Mouse (Mus musculus): ENCODE results near the gene Fam83g.
"Not testable (repeated sequence)": the region's sequence is repeated elsewhere in the genome, so short reads cannot be mapped to it uniquely, and the experiment has no call there.

The Fam83g gene

DNA sequence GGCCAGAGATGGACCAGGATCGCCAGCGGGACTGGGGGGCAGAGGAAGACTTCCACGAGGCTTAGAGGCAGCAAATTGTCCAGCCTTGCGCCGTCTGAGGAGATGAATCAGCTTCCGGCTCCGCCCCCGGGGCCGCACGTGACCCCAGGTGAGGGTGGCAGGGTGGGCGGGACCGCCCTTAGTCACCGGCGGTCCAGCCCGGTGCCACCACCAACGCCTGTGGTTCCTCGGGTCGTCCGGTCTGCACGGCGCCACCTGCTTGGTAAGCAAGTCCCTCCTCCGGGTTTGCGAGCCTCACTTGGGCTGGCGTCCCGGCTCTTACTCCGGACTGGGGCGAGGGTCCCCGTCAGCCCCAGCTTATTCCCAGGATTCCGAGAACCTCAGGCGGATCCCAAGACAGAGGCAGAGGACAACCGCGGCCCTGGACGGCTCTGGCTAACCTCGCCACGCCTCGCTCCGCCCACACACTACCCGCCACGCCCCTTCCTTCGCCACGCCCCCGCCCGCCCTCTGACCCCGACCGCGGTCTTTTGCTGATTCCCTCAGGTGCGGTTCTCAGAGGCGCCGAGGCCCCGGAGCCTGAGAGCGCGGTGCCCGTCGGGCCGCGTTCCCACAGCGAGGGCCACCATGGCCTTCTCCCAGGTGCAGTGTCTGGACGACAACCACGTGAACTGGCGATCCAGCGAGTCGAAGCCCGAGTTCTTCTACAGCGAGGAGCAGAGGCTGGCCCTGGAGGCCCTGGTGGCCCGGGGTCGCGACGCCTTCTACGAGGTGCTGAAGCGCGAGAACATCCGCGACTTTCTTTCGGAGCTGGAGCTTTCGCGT is at the start of gene Fam83g:
Gene Fam83g (plus strand): TSS at position 185 of the 825 bp plus-strand sequence.
- ATAC-seq (ENCODE audit: insufficient number of reproducible peaks, low FRiP score, low TSS enrichment): no peak

DNA sequence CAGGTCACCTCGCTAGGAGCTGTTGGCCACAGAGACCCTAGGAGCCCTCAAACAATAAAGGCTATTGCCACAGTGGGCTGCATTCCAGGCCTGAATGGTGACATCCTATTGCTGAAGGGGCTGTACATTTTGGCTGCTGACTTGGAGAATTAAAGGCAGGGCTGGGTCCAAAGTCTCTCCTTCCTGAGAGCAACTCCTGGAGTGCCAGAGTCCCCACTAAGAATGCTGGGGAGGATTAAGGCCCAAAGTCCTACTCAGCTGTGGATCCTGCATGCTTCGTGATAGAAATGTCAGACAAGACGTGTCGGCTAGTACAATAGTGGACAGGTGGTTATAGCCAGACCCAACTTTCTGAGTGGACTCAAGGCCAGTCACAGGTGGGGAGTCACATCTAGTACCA is 47.6 kb upstream of the Fam83g start:
- ATAC-seq (ENCODE audit: insufficient number of reproducible peaks, low FRiP score, low TSS enrichment): not testable (repeated sequence)

DNA sequence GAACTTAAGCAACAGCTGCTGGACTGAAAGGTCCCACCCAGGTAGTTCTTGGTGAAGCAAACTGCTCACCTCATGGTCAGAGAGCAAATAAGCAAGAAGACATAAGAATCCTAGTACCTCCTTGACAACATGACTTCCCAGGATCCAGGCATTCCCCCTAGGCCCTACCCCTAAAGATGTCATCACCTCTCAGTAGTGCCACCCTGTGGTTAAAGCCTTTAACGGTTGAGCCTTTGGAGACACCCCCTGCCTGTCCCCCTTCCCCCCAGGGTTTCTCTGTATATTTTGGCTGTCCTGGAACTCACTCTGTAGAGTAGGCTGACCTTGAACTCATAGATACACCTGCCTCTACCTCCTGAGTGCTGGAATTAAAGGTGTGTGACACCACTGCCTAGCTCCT is 46.5 kb upstream of the Fam83g start:
- ATAC-seq (ENCODE audit: insufficient number of reproducible peaks, low FRiP score, low TSS enrichment): no peak

DNA sequence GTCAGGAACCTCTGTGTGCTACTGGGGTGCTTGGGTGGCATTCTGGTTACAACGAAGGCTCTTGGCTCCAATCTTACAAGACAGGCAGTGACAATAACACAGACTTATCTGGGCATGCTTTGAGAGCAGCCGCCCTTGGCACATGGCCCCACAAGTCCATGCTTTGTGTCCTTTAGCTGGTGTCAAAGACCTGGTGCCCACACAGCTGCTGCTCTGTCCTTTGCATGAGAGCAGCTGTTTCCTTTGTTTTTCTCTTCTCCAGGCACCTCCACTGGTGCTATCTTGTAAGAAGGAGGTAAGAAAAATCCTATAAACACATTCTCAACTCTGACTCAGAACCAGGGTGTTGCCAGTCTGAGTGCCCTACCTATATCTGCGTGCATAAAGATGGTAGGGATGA is 46.0 kb upstream of the Fam83g start:
- ATAC-seq (ENCODE audit: insufficient number of reproducible peaks, low FRiP score, low TSS enrichment): no peak

DNA sequence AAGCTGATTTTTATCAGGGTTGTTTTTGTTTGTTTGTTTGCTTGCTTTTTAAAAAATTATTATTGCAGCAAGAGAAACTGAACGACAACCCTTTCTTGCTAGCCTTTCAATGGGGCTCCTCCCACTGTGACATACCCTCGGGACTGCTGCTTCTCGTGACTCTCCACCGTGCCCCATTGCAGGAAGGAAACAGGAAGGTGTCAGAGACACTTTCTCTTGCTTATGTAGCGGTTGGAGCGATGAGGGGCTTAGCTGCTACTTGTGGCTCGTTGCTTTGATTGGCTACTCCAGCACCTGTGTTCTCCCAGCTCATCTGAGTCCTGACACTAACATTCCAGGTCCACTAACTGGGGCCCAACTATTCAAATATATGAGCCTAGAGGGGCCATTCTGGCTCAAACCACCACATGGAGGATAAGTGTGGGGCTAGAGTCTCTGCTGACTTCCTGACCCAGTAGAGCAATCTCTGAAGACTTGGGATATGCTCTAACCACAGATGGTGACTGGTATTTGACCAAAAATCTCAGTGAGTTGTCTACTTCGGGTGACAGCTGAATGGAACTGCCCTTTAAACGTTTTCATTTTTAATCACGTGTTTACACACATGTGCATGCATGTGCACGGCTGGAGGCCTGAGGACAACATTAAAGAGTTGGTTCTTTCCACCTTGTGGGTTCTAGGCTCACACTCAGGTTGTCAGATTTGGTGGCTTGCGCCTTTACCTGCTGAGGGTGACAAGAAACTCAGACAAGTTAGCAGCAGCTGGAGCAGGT is 44.9 kb upstream of the Fam83g start:
- no peak for ATAC-seq (ENCODE audit: insufficient number of reproducible peaks, low FRiP score, low TSS enrichment)

DNA sequence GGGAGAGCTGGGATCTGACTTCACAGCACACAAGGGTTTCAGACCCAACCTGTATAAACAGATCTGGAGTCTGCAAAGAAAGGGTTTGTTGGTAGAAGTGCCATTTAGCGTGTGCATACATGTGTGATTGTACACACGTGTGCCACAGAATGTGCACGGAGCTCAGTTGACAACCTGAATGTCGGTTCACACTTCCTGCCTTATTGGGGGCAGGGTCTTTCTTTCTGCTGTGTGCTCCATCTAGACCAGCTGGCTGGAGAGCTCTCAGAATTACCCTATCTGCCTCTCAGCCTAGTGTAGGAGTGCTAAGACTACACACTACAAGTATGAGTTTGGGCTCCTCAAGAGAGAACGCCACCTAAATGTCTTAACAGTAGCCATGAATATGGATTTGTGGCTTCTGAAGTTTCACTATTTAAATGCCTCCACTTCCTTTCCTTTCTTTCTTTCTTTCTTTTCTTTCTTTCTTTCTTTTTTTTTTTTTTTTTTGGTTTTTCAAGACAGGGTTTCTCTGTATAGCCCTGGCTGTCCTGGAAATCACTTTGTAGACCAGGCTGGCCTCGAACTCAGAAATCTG is 44.2 kb upstream of the Fam83g start:
- no peak for ATAC-seq (ENCODE audit: insufficient number of reproducible peaks, low FRiP score, low TSS enrichment)

DNA sequence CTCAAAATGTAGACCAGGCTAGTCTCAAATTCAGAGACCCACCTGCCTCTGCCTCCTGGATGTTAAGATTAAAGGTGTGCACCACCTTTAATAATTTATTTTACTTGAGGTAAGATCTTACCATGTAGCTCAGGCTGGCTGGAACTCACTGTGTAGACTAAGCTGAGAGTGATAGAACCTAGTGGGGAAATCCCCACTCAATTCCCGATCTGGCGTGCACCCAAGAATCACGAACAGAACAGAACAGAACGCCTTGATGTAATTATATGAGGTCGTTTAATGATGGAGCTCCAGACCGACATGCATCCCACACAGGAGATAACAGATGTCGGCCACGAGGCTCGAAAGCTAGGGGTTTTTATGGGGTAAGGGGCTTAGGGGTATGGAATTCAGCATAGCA is 43.3 kb upstream of the Fam83g start:
- not testable (repeated sequence) for ATAC-seq (ENCODE audit: insufficient number of reproducible peaks, low FRiP score, low TSS enrichment)

DNA sequence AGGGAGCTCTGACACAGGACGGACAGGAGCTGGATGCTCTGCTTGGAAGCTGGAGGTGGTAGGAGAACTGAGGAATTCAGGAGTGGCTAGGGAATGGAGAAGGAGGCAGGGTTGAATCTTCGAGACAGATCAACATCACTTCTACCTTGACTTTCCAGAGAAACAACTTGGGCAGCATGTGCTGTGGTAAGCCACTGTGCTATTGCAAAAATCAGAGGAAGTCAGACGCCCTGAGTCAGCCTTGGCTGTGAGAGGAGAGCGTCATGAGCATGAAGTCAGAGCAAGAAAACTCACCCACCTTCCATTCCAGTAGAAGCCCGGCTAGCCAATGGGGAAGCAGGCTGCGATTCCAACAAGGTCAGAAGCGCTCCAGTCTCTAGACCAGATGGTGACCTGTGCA is 41.8 kb upstream of the Fam83g start:
- ATAC-seq (ENCODE audit: insufficient number of reproducible peaks, low FRiP score, low TSS enrichment): no peak

DNA sequence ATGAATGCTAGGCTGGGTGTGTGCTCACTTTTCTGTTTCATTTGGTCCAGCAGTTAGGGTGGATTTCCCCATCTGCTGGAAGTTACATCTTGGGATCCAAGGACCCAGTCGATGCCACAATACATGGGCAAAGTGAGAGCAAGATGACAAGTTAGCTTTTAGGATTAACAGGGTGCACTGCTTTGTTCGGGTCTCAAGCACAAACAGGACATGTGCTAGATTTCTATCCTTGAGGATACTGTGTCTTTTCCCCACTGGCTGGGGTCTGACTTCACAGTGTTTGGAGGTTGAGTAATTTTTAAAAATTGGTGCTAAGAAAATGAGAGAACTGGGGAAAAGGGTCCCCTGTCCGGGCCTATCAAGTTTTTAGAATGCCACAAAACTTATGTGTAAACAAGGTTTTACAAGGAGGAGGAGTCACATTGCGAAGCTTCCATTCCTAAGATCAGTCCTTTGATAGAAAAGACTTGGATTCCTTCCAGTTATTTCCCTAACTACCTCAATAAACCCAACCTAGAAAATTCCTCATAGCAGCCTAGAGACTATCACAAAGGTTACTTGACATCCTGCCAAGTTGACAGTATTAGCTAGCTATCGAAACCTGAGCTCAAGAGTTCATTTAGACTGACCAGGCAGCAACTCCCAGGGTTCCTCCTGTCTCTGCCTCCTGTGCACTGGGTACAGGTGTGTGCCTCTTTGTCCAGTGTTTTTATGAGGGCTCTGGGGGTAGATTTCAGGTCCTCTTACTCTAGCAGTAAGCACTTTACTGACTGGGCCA is 40.5 kb upstream of the Fam83g start:
- no peak for ATAC-seq (ENCODE audit: insufficient number of reproducible peaks, low FRiP score, low TSS enrichment)

DNA sequence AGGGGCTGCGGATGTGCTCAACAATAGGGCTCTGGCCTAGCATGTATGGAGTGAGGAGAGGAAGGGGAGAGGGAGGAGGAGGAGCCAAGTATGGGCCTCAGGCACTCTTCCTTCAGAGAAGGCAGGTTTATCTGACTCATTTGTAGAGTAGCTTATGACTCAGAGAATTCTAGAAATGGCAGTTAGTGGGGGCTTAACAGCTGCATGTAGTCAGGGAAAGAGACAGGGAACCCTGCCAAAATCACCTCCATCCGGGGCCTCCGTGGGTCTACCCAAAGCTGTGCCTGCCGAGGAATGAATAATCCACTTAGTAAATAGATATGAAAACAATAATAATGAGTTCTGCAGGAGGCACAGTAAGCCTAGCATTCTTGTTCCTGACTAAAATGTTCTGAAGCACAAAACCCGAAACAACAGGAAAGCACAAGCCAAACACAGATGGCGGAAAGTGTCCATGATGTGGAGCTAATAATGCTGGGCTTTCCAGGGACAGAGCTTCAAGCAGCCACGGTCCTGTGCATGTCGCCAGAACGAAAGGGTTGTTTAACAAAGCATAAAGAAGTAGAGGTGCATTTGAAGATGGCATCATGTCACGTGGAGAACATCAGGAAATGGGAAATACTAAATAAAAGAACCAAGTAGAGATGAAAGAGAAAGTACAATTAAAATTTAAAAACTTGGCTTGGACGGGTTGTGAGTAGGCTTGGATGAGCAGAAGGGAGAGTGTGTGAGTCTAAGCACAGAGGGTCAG is 39.1 kb upstream of the Fam83g start:
- ATAC-seq (ENCODE audit: insufficient number of reproducible peaks, low FRiP score, low TSS enrichment): no peak

DNA sequence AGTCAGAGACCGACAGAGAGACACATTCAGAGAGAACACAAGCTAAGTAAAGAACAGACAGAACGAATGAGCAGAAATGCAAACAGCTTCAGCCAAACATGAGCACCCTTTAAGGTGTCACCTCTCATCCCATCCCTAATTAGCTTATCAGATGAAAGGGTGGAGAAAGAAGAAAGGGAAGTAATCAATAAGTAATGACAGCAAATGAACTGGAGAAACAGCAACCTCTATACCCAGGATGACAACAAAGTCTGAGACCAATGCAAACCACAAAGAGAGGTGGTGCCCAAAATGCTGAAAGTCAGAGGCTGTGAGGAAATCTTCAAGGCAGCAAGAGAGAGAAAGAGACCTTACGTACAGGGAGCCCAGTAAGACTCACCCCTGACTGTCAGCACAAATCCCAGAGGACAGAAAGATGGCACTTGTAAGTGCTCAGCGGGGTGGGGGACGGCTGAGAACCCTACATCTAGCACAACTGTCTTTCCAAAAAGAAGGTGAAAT is 38.5 kb upstream of the Fam83g start:
- no peak for ATAC-seq (ENCODE audit: insufficient number of reproducible peaks, low FRiP score, low TSS enrichment)

DNA sequence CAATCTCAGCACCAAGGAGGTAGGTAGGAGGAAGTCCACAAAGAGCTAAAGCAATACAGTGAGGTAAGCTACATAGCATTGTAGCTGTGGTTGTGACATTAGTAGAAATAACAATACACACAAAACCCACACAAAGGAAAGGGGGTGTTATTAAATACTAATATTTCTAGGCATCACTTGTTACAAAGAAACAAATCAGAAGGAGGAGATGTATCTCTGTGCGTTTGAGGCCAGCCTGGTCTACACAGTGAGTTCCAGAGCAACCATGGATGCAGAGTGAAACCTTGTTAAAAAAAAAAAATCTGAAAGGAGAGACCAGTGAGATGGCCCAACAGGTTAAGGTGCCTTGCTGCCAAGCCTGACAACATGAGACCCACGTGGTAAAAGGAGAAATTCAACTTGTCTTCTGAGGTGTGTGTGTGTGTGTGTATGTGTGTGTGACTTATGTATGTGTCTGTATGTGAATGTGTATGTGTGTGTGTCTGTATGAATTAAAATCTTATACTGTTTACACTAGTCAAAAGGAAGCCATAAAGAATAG is 37.3 kb upstream of the Fam83g start:
- no peak for ATAC-seq (ENCODE audit: insufficient number of reproducible peaks, low FRiP score, low TSS enrichment)

DNA sequence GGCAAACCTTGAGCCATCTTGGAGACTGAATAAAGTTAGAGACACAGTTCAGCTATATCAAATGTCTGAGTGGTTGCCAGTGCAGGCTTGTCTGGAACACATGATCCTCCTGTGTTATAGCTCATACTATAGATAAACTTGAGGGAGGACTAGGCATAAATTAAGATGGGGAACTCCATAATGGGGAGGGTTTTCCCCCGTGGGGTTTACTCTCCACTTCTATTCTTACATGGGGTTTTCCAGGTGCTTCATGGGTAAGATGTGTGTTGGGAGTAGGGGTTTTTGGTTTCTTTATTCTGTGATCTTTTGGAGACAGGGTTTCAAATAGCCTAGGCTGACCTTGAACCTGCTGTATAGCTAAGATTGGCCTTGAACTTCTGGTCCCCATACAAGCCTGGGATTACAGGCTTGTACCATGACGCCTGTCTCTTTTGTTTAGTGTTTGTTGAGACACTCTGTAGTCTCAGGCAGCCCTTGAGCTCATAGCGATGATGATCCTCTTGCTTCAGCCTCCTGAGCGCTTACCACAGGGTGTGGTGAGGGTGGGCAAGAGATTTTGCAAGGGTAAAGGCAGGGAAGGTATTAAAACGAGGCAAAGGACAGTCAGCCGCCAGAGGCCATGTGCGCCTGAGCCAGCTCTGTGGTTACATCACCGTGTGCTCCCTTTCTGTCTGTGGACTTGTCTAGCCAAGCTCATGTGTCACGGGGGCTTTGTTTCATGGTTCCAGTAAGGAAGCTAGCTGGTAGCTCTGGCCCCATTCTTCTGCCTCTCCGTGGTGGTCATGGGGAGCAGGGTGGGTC is 36.6 kb upstream of the Fam83g start:
- ATAC-seq (ENCODE audit: insufficient number of reproducible peaks, low FRiP score, low TSS enrichment): no peak

DNA sequence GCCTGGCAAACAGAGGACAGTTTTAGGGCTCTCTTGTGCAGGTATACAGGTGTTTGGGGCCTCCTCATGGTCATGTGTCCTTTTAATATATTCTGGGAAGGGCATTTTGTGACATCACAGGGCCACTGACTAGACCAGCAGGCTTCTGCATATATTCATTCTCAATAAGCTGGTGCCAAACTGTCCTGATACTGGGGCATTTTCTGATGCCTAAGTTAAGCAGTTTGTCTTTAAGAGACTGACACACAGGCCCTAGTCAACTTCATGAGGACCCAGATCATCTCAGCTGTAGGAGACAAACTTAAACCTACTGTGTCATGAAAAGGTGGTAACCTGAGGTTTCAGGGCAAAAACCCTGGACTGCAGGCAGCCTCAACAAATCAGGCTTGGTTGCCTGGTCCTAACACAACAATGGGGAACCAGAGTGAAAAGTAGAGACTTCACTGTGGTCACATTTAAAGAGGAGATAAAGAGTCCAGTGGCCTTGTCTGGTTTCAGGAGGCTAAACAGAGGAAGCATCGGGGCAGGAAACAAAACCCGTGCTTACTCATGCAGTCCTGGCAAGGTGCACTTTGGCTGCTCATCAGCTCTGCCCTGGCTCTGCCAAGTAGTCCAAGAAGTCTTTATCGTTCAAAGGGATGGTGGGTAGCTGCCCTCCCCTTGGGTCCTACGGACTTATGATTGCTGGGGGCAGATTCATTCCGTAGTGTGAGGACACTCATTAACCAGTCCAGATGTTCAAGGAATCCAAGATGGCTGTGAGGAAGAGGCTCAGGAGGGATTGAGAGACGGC is 35.7 kb upstream of the Fam83g start:
- ATAC-seq (ENCODE audit: insufficient number of reproducible peaks, low FRiP score, low TSS enrichment): no peak

DNA sequence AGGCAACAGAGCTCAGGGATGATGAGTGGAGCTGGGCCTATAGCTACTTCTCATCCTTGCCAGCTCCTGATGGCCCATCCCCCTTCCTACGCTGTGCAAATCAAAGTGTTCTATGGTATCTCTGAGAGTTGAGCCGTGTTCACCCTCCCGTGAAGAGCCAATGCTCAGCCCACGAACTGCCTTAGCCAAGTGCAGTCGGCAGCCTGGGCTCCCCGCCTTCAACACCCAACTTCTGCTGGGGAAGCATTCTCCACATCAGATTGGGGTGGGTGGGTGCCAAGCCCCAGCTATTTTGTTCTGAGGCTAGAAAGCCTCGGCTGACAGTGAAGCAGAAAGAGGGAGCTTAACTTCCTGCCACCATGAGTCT is 35.2 kb upstream of the Fam83g start:
- ATAC-seq (ENCODE audit: insufficient number of reproducible peaks, low FRiP score, low TSS enrichment): no peak

DNA sequence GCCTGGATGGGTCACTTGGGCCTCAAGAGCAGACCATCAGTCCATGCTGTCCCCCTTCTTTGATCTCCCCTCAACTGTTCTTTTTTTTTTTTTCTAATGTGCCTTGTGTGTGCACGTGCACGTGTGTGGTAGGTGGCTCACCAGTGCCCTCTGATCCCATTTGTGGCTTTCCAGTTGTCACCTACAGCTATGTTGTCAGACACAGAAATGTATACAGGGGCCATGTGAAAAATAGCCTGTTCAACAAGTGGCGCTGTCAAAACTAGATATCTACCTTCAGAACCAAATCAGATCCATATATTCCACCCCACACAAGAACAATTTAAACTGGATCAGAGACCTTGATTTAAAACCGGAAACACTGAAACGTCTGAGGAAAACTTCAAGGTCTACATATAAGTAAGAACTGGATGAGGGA is 34.7 kb upstream of the Fam83g start:
- ATAC-seq (ENCODE audit: insufficient number of reproducible peaks, low FRiP score, low TSS enrichment): no peak

DNA sequence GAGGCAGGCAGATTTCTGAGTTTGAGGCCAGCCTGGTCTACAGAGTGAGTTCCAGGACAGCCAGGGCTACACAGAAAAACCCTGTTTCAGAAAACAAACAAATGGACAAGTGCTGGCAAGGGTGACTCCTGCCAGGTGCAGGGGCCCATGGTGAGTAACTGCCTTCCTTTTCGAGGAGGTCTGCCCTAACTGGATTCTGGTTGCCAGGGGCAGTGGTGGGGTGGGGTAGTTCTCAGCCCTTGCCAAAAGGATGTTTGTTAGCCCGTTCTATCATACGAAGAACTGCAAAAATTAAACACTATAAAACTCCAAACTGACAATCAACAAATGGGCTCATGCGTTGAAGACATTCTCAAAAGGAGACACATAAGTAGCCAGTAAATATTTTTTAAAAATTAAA is 34.3 kb upstream of the Fam83g start:
- ATAC-seq (ENCODE audit: insufficient number of reproducible peaks, low FRiP score, low TSS enrichment): no peak
